Mouse (Mus musculus): ENCODE results near the gene Tmem178b.

Gene Tmem178b

GRCm38 (mm10) chr6:40019396-40019795, 146.3 kb downstream of the Tmem178b start:
- no peak for DNase-seq

GRCm38 (mm10) chr6:40023592-40024335, 150.7 kb downstream of the Tmem178b start:
- no peak for DNase-seq

GRCm38 (mm10) chr6:40024336-40024934, 151.4 kb downstream of the Tmem178b start:
- no peak for DNase-seq

DNA sequence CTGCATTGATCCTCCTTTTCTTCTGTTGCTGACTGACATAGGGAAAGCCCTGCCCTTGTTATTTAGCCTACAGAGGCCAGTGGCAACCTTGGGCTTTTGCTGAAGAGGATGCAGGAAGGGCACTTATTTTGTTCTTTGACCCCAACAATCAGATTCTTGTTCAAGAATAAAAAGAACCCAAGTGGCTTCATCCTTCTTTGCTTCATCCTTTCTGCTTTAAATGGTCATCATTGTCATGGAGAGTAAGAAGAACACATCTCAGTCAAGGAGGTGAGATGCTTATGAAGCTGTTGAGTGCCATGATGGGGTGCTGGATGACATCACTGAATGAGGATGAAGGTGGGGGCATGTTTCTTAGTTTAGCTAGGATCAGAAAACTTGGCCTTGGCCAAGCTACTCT, 159.8 kb downstream of the Tmem178b start:
- DNase-seq = no peak

DNA sequence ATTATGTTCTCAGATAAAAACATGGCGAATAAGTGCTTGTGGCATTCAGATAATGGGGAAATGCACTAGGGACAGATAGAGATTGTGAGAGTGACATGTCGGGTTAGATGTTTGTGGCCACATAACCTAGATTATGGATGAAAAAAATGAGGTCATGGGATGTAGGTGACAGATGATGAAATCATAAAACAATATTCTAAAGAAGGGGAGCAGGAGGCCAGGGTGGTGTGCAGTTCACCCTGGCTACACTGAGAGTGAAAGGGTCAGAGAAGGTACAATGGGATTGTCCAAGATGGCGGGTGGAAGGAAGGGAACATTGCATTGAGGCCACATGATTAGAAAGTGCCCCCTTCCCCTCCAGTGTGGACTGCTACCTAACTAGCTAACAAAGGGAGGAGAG, 160.9 kb downstream of the Tmem178b start:
- no peak for DNase-seq

DNA sequence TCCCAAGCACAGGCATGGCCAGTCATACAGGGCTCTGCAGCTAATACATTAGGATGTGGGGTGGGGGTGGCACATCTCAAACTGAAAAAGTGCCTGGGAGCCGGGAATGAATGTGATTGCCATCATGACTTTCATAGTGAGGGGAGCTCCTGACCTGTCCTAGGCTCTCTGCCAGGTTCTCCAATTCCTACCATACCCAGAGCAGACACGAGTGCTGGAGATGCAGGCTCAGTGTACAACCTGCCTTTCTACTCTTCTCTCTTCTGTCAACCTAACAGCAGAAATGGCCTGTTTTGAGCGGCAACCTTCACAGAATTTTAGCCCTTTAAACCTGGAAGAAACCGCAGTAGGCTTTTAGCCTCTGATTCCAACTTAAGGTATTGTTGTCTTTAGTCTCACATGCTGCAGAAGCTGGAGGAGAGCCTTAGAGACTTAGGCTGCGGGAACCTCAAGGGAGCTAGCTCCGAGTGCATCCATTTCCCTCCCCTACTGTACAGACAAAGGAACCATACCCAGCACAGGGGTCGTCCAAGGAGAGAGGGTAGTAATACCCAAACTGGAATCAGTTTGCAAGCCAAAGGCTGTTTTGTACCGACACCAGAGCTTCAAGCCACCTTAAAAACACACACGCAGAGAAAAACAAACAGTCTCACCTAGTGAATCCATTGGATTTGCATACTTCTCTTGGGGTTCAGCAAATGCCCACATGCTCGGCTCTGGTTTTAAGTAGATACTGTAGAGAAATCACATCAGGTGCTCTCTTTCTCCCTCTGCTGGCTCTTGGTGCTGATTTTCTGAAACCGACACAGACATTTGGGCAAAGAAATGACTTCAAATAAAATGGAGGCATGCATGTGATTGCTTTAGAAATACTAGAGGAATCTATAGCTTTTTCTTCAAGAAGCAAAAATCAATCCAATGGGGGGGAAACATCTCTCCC, 176.2 kb downstream of the Tmem178b start:
- peak; percentile 27 for DNase-seq

DNA sequence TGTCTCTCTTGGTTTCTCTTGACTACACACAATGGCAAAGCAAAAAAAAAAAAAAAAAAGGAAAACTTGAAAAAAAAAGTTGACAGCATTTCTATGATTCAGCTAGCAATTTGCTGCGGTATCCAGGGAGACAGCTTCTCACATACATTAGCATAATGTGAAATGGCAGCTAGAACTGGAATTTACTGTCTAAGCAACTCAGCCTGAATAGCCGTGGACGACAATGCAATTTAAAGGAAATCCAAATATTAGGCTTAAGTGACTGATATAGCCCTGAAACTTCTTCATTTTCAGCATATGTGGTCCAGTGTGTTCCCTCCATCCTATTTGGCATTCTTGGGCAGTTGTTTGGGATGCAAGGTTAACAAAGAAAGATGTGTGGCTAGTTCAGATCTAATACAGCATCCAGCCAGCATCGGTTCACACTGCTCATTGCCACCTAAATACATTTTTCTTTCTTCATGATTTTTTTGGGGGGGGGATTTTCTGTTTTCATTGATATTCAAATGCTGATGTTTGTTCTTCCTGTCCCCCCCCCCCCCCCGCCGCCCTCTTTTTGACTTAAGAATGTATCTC, 176.9 kb downstream of the Tmem178b start:
- no peak for DNase-seq

DNA sequence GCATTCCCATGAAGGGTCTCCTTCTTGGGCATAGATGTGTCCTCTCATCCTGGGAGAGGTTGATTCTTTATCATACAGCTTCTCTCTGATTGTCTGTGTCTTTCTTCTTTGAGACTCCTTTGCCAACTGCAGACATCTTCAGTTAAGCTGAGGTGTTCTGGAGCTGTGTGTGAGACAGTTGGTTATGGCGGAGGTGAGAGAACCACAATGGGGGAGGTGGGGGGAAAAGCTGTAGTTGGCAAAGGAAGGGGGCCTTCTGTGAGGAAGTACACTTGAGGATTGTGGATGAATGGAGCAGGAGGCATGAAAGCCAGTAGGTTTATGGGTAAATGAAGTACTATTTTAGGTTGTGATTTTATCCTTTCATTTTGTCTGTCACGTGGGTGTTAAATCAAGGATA, 178.6 kb downstream of the Tmem178b start:
- no peak for DNase-seq

- no peak for DNase-seq
Observed at GRCm38 (mm10) chr6:40052593-40052992, 179.5 kb downstream of the Tmem178b start.

DNA sequence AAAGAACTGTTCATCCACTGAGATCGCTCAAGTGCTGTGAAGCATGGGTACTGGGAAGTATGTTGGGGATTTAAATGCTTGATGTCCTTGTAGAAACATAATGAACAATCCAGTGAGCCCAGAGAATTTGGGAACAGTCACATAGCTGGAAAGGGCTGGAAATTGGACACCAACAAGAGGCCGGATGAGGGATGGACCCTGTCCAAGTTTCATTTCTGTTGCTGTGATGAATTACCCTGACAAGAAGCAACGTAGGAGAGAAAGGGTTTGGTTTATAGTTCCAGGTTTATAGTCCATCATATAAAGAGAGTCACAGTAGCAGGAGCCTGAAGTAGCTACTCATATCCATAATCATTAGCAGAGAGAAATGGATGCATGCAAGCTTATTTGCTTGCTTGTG, 186.4 kb downstream of the Tmem178b start:
- no peak for DNase-seq

- no peak for DNase-seq
Observed at GRCm38 (mm10) chr6:40061327-40062189, 188.5 kb downstream of the Tmem178b start.

GRCm38 (mm10) chr6:40062190-40062501, 189.1 kb downstream of the Tmem178b start:
- DNase-seq = no peak

DNA sequence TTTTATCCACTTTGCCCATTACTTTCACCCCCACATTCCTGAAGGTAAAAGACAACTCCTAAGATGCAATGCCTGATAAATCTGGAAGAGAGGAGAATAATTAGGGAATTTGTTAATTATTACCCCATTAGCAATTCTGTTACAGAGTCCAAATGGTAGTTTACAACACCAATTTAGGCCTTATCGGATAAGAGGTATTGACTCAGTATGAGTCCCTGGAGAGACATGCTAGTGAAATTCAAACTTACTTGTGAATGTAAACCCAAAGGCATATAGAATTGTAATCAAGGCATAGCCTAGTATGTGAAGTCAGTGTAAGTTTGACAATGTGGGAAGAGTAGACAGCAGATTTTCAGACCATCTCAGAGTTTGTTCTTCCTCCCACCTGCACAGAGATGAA, 190.4 kb downstream of the Tmem178b start:
- DNase-seq = no peak

GRCm38 (mm10) chr6:40063899-40064298, 190.8 kb downstream of the Tmem178b start:
- DNase-seq = no peak

DNA sequence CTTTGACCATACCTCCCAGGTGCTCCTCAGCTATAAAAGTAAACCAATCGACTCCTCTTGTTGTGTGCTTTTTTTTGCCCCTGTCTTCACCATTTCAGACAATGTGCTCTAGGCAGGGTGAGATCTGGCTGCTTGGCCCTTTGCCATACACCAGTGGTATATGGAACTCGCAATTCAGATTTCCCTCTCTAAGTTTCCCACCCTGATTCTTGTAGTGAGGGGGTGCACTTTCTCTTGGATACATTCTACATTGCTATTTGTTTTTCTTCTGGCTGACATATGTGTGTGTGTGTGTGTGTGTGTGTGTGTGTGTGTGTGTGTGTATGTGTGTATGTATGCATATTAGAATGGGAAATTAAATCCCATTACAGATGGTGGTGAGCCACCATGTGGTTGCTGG, 191.3 kb downstream of the Tmem178b start:
- no peak for DNase-seq

- peak; percentile 35 for DNase-seq
Observed at GRCm38 (mm10) chr6:40068467-40068866, 195.4 kb downstream of the Tmem178b start.

DNA sequence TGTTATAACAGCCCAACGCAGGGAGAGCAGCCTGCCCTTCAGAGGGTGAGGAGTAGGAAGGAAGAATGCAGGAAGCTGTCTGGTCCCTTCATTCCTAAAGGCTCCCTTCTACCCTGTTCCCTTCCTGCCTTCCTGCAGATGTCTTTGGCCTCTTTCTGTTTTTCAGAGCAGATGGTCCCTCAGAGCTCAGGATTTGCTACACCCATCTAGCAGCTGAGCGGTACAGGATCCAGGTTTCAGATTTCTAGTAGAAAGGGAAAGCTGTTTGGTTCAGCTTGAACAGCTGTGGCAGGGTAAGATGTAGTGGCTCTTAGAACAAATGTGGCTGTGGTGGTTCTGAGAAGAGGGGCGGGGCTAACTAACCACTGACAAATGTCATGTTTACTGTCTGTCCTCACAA, 197.9 kb downstream of the Tmem178b start:
- no peak for DNase-seq

DNA sequence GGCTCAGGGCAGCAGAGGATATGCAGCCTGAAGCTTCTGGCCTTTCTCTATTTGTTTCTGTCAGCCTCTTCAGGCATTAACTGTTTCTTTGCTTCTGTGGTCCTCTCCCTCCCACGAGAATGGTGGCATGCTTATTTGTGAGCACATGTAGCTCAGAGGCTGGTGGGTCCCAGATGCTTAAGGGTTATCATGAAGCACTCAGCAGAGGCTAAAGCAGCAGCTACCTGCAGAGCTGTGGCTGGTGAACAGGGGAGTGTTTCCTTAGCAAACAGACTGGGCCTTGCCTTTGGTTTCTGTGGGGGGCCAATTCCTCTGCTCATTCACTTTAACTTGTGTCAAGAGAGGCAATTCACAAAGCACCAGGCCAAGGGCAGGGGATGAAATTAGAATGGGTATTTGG, 203.0 kb downstream of the Tmem178b start:
- DNase-seq = no peak

DNA sequence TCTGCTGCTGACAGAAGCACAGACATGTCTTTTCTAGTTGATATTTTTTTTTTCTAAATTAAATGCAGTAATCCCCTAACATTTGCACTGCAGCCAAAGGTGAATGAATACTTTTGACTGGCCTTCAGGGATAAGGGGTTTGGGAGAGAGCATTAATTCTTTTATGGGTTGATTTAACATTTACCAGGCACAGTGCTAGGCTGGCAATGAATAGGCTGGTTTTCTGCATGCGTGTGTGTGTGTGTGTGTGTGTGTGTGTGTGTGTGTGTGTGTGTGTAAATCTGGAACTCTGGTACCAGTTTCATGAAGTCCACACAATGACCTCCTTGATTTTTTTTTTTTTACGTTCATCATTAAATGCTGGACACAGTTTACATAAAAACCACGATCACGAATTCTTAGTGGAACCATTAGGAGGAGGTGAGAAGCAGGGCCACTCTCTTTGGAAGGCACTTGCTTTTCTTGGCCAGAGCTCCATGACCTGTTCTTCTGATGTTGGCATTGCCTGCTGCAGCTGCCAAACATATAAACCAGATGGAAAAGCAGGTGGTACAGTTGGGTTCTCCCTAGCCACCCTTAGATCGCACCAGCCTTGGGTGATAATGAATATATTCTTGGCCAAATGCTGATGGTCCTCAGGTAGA, 203.7 kb downstream of the Tmem178b start:
- no peak for DNase-seq

GRCm38 (mm10) chr6:40078353-40078752, 205.3 kb downstream of the Tmem178b start:
- DNase-seq = no peak

GRCm38 (mm10) chr6:40083726-40084125, 210.7 kb downstream of the Tmem178b start:
- DNase-seq = no peak

- no peak for DNase-seq
Observed at GRCm38 (mm10) chr6:40091250-40091651, 218.2 kb downstream of the Tmem178b start.
